Mouse (Mus musculus): ENCODE measurements around the gene Rtp2. TPM values are rescaled to one million over a fixed set of nuclear protein-coding genes. Genes with fewer than 3 reads are reported as not detected.

The Rtp2 gene
- polyA plus RNA-seq, 1 experiment from 2014 or later = not detected

- no peak for ATAC-seq (ENCODE audit: insufficient read depth)
- Histone ChIP-seq H3K9me3 (ENCODE audit: low read depth, low read length) (no peaks in the 10 kb centered on the region; the same call in 1 of the 2 replicates), H3K36me3 (ENCODE audit: insufficient read depth) (peaks cover 9% of the 10 kb centered on the region), H3K27ac (ENCODE audit: low read depth) (no peak overlapping the region), H3K4me3 (ENCODE audit: low read depth, low read length) (no peak overlapping the region), H3K9ac (no peak overlapping the region), H3K4me1 (ENCODE audit: insufficient read depth) (0 out of 2 replicates have a peak, but pooled peaks cover 3% of the 10 kb centered on the region), H3K4me2 (no peak overlapping the region), H3K27me3 (ENCODE audit: insufficient read depth, low read length) (no peaks in the 10 kb centered on the region)
- no peak for DNase-seq
- WGBS = 76% methylated on average over 14 of the region's 14 CpGs
- no peak for TF ChIP-seq CTCF (IDR thresholded peaks at IDR 0.05; ENCODE audit: low read depth)
These were observed 32.6 kb upstream of the Rtp2 start for GRCm38 (mm10) chr16:23964706-23965367.

DNA sequence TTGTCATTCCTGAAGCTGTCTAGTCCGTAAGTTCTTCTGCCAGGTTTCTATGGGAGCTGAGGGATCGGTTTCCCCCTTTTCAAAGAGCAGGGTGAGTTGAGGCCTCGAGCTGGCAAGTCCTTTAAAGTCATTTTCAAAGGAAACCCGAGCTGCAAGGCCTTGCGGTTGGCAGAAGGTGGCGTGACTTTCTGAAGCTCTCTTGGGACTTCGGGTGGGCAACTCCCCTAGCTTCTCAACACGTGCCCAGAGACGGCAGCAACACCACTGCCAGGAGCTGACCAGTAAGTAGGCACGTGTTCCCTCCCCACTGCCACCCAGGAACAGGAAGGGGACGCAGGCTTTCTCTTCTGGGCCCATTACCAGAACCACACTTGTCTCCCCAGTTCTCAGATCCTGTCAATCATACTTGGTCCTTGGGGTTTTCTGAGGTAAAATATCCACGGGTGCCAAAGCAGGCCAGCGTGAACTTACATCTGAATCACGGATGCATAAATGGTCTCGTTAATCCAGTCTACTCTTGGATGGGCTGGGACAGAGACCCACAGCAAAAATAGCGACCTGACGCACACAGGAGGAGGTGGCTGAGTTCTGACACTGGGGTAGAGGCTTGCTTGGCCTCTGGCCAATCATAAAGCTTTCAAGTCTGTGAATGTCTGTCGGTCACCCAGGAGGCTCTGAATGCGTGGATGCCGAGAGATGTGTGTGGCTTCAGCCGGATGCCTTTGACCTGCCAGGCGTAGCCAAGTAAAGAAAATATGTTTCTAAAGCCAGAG is 31.9 kb upstream of the Rtp2 start:
- no peak overlapping the region for H3K4me3 ChIP-seq (ENCODE audit: low read depth, low read length)
- no peak overlapping the region for H3K4me2 ChIP-seq
- no peak overlapping the region for H3K9ac ChIP-seq
- no peak for ATAC-seq (ENCODE audit: insufficient read depth)
- no peak for DNase-seq
- peaks cover 9% of the 10 kb centered on the region for H3K36me3 ChIP-seq (ENCODE audit: insufficient read depth)
- H3K4me1 ChIP-seq (ENCODE audit: insufficient read depth) = no peaks in the 10 kb centered on the region
- TF ChIP-seq CTCF (IDR thresholded peaks at IDR 0.05; ENCODE audit: low read depth) = no peak
- no peaks in the 10 kb centered on the region; the same call in 1 of the 2 replicates for H3K9me3 ChIP-seq (ENCODE audit: low read depth, low read length)
- WGBS = 66% methylated on average over 22 of the region's 22 CpGs
- no peaks in the 10 kb centered on the region for H3K27me3 ChIP-seq (ENCODE audit: insufficient read depth, low read length)
- H3K27ac ChIP-seq (ENCODE audit: low read depth) = no peak overlapping the region

DNA sequence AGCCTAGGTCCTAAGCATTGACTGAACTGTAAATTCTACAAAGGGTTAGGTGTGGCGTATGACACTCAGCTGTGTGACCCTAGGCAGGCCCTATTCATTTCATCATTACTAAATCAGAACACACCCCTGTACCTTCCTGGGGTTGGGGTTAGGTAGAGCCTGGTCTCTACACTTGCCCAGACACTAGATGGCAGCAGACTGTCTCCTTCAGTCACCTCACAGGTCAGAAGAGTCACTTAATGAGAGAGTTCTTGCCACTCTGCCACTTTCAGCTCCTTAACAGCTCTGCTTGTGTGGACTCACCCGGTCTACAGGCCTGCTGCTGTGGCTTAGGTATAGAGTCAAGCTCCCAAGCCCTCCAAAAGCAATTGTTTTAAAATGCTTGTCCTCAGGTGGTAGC is 30.2 kb upstream of the Rtp2 start:
- Histone ChIP-seq H3K9ac (no peak overlapping the region), H3K4me2 (no peak overlapping the region), H3K36me3 (ENCODE audit: insufficient read depth) (no peaks in the 10 kb centered on the region), H3K9me3 (ENCODE audit: low read depth, low read length) (no peaks in the 10 kb centered on the region), H3K27me3 (ENCODE audit: insufficient read depth, low read length) (no peaks in the 10 kb centered on the region), H3K27ac (ENCODE audit: low read depth) (no peak overlapping the region), H3K4me1 (ENCODE audit: insufficient read depth) (no peaks in the 10 kb centered on the region), H3K4me3 (ENCODE audit: low read depth, low read length) (no peak overlapping the region)
- WGBS = 75% methylated on average over 2 of the region's 2 CpGs
- TF ChIP-seq CTCF (IDR thresholded peaks at IDR 0.05; ENCODE audit: low read depth) = peak; percentile 40
- ATAC-seq (ENCODE audit: insufficient read depth) (no peak), DNase-seq (no peak)

DNA sequence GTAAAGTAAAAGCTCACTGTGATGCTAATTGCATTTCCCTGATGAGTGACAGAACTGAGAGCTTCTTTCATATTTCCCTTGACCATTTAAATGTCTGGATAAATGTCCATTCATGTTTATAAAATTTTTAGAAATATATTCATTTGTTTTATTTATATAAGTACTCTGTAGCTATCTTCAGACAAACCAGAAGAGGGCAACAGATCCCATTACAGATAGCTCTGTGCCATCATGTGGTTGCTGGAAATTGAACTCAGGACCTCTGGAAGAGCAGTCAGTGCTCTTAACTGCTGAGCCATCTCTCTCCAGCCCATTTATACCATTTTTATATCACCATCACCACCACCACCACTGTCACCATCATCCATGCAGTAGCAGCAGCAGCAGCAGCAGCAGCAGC is 26.7 kb upstream of the Rtp2 start:
- no peaks in the 10 kb centered on the region for H3K4me1 ChIP-seq (ENCODE audit: insufficient read depth)
- no peak for ATAC-seq (ENCODE audit: insufficient read depth)
- no peak for DNase-seq
- no peak overlapping the region for H3K4me3 ChIP-seq (ENCODE audit: low read depth, low read length)
- no peaks in the 10 kb centered on the region for H3K27me3 ChIP-seq (ENCODE audit: insufficient read depth, low read length)
- H3K36me3 ChIP-seq (ENCODE audit: insufficient read depth) = no peaks in the 10 kb centered on the region
- H3K4me2 ChIP-seq = no peak overlapping the region
- H3K9me3 ChIP-seq (ENCODE audit: low read depth, low read length) = no peaks in the 10 kb centered on the region
- TF ChIP-seq CTCF (IDR thresholded peaks at IDR 0.05; ENCODE audit: low read depth) = no peak
- no peak overlapping the region for H3K27ac ChIP-seq (ENCODE audit: low read depth)
- H3K9ac ChIP-seq = no peak overlapping the region

DNA sequence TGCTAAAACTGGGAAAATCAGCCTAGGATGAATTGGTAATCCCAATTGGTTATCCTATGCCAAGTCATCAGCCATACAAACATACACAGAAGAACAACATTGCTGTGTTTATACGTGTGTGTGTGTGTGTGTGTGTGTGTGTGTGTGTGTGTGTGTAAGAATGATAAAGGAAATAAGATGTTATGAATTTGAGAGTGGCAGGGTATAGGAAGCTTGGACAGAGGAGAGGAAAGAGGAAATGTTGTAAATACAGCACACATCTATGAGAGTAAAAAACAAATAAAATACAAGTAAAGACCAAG is 21.7 kb upstream of the Rtp2 start:
- no peaks in the 10 kb centered on the region for H3K27me3 ChIP-seq (ENCODE audit: insufficient read depth, low read length)
- H3K4me1 ChIP-seq (ENCODE audit: insufficient read depth) = no peaks in the 10 kb centered on the region
- DNase-seq (no peak), ATAC-seq (ENCODE audit: insufficient read depth) (peak; percentile 35; the same call in 1 of the 2 replicates)
- H3K36me3 ChIP-seq (ENCODE audit: insufficient read depth) = no peaks in the 10 kb centered on the region
- 7% methylated on average over 1 of the region's 1 CpGs for WGBS
- H3K27ac ChIP-seq (ENCODE audit: low read depth) = no peak overlapping the region
- no peak overlapping the region for H3K9ac ChIP-seq
- no peak for TF ChIP-seq CTCF (IDR thresholded peaks at IDR 0.05; ENCODE audit: low read depth)
- no peaks in the 10 kb centered on the region for H3K9me3 ChIP-seq (ENCODE audit: low read depth, low read length)
- no peak overlapping the region for H3K4me3 ChIP-seq (ENCODE audit: low read depth, low read length)
- no peak overlapping the region for H3K4me2 ChIP-seq

DNA sequence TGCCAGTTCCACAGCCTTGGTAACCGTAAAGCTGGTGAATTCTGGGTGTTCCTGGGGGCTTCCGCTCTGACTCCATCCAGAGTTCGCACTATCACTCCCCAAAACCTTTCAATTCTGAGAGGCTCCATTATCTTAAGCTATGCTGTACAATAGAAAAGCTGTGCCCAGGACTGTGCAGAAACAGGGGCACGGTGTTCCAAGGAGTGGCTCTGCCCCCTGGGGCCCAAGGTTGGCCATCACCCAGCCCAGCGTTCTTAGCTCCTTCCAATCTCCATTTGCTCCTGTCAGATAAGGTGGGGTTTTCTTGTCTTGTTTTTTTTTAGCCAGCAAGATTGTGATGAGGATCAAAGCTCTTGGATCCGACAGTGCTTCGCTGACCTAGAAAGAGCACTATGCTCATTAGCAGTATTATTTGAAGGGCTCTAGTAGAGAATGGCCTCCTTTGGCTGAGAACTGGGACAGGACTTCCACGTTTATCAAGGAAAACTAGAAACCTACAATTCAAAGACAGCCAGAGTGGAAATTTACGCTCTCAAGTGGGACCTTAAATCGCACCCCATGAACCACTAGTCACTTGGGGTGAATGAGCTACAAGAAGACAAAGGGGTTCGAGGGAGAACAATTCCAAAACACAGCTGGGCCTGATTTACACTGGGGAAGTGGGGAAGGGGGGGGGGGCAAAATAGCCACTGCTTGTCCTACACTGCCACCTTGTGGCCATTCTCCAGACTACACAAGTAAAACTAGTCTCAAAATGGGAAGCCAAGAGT is 21.2 kb upstream of the Rtp2 start:
- no peak overlapping the region for H3K4me3 ChIP-seq (ENCODE audit: low read depth, low read length)
- no peaks in the 10 kb centered on the region for H3K9me3 ChIP-seq (ENCODE audit: low read depth, low read length)
- H3K4me1 ChIP-seq (ENCODE audit: insufficient read depth) = no peaks in the 10 kb centered on the region
- H3K27me3 ChIP-seq (ENCODE audit: insufficient read depth, low read length) = no peaks in the 10 kb centered on the region
- peak; percentile 83 for TF ChIP-seq CTCF (IDR thresholded peaks at IDR 0.05; ENCODE audit: low read depth)
- H3K9ac ChIP-seq = no peak overlapping the region
- H3K4me2 ChIP-seq = no peak overlapping the region
- 42% methylated on average over 11 of the region's 11 CpGs for WGBS
- H3K36me3 ChIP-seq (ENCODE audit: insufficient read depth) = no peaks in the 10 kb centered on the region
- peak; percentile 49; the same call in 1 of the 2 replicates for ATAC-seq (ENCODE audit: insufficient read depth)
- H3K27ac ChIP-seq (ENCODE audit: low read depth) = no peak overlapping the region
- DNase-seq = peak; percentile 85
